Mouse (Mus musculus) C2C12 (cell line): Measurements from ENCODE around the gene Rnd3.

Source experiments
- CTCF ChIP-seq: IDR thresholded peaks from one replicate; pipeline ENCODE4 v1.5.1; 2011; ENCODE audit not compliant: control insufficient read depth, insufficient read depth, insufficient read length
- USF1 ChIP-seq: IDR thresholded peaks from one replicate; pipeline ENCODE4 v1.6.1; 2011; ENCODE audit warnings: low read depth, mild to moderate bottlenecking, control low read depth, moderate library complexity

- no peak for TF ChIP-seq CTCF
- no peak for TF ChIP-seq USF1
Measured at GRCm38 (mm10) chr2:51141345-51141744, 7.6 kb downstream of the Rnd3 start.
